Mouse (Mus musculus) liver, adult 2 months (tissue): ENCODE data around the gene Tmbim6. TPM values are rescaled to one million over a fixed set of nuclear protein-coding genes. Genes with fewer than 3 reads are reported as not detected.

ENCODE experiments used
- DNase-seq: peaks from one replicate; pipeline ENCODE4 v3.0.0-alpha.2; 2011; ENCODE audit warnings: low read depth, low spot score; ENCODE audit errors: extremely low read depth
- H3K27ac ChIP-seq: fragments of 200-500 bp; replicated peaks from 2 replicates; pipeline ENCODE4 v1.5.1; 2012; ENCODE audit warnings: low read depth, mild to moderate bottlenecking, control low read depth, inconsistent platforms, low read length; ENCODE audit not compliant: insufficient read depth
- H3K27me3 ChIP-seq: fragments of 200-500 bp; 2 replicates; pipeline ENCODE4 v1.6.1; 2012; ENCODE audit warnings: mild to moderate bottlenecking, moderate library complexity, low read length, inconsistent platforms; ENCODE audit not compliant: control insufficient read depth, insufficient read depth
- H3K36me3 ChIP-seq: fragments of 200-500 bp; 2 replicates; pipeline ENCODE4 v1.6.1; 2012; ENCODE audit warnings: low read length, inconsistent platforms; ENCODE audit not compliant: control insufficient read depth, insufficient read depth
- H3K4me1 ChIP-seq: fragments of 200-500 bp; 2 replicates; pipeline ENCODE4 v1.6.1; 2011; ENCODE audit warnings: low read length; ENCODE audit not compliant: control insufficient read depth, insufficient read depth
- H3K4me3 ChIP-seq: fragments of 200-500 bp; 2 replicates; pipeline ENCODE4 v1.5.1; 2011; ENCODE audit warnings: low read depth, mild to moderate bottlenecking, control low read depth, low read length, moderate library complexity; ENCODE audit not compliant: insufficient read depth
- H3K79me2 ChIP-seq: fragments of 200-500 bp; 2 replicates; pipeline ENCODE4 v1.6.1; 2012; ENCODE audit warnings: inconsistent platforms, mild to moderate bottlenecking, low read length, moderate library complexity; ENCODE audit not compliant: control insufficient read depth, insufficient read depth
- H3K9ac ChIP-seq: fragments of 200-500 bp; 2 replicates; pipeline ENCODE4 v1.6.1; 2012; ENCODE audit warnings: low read depth, mild to moderate bottlenecking, control low read depth, inconsistent platforms, low read length
- CTCF ChIP-seq: fragments of 200-500 bp; IDR thresholded peaks from 2 replicates; pipeline ENCODE4 v1.5.1; 2011; ENCODE audit warnings: low read depth, low read length, control low read depth
- POLR2A ChIP-seq: fragments of 200-500 bp; IDR thresholded peaks from 2 replicates; pipeline ENCODE4 v1.6.1; 2011; ENCODE audit warnings: low read length, control low read depth; ENCODE audit not compliant: insufficient read depth; ENCODE audit errors: extremely low read depth
- WGBS: fragments of 180-500 bp; shearing (Covaris S2); methylation state at CpG from one replicate; pipeline ENCODE4 v1.1.7; 2018; 5-methylcytosine and 5-hydroxymethylcytosine counted together
- polyA plus RNA-seq: library from polyadenylated mRNA; depleted of rRNA; stranded (reverse); fragments of >200 nt; gene quantifications from 2 replicates; pipeline ENCODE4 v1.2.3, GENCODE M21; 2012
- total RNA-seq: library from RNA; depleted of rRNA; stranded (reverse); fragments of >200 nt; gene quantifications from 2 replicates; pipeline ENCODE4 v1.2.3, GENCODE M21; 2014

Tmbim6 gene
- total and polyA plus RNA-seq, 2 experiments, result 699 to 2,362 TPM

- H3K36me3 ChIP-seq, result no peaks in the 10 kb centered on the region
- WGBS, result 75% methylated on average over 8 of the region's 8 CpGs
- no peaks in the 10 kb centered on the region for H3K79me2 ChIP-seq
- TF ChIP-seq POLR2A, result no peak
- no peak for TF ChIP-seq CTCF
- H3K9ac ChIP-seq, result no peak overlapping the region
- no peaks in the 10 kb centered on the region for H3K27me3 ChIP-seq
- no peak overlapping the region for H3K4me3 ChIP-seq
- peaks cover 1% of the 10 kb centered on the region; the same call in 1 of the 2 replicates for H3K4me1 ChIP-seq
- no peak overlapping the region for H3K27ac ChIP-seq
- no peak for DNase-seq
These were observed 39.3 kb downstream of the Tmbim6 start for GRCm38 (mm10) chr15:99431967-99432366.

GRCm38 (mm10) chr15:99433081-99433718 lies 40.5 kb downstream of the Tmbim6 start:
- Histone ChIP-seq H3K9ac (no peak overlapping the region), H3K27me3 (no peaks in the 10 kb centered on the region), H3K27ac (no peak overlapping the region), H3K4me3 (no peak overlapping the region), H3K79me2 (no peaks in the 10 kb centered on the region), H3K36me3 (no peaks in the 10 kb centered on the region), H3K4me1 (peaks cover 1% of the 10 kb centered on the region; the same call in 1 of the 2 replicates)
- DNase-seq, result no peak
- WGBS, result 79% methylated on average over 16 of the region's 16 CpGs
- TF ChIP-seq CTCF, result no peak
- TF ChIP-seq POLR2A, result no peak

DNA sequence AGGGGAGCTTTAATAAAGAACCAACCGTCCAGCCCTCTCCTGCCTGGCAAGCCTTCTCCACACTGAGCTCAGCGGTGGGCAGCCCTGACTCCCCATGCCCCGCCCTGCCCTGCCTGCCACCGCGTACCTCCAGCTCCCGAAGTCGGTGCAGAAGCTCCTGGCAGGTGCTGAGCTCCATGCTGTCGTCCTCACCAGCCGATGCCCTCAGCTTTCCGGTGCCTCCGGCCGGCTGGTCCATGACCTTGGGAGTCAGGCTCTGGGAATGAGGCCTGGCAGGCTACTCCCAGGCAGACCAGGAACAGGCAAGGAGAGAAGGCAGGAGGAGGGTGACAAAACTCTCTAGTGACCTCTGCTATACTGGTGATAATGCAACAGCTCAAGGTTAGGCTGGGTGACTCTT lies 41.2 kb downstream of the Tmbim6 start:
- DNase-seq, result no peak
- TF ChIP-seq CTCF (no peak), POLR2A (no peak)
- peaks cover 1% of the 10 kb centered on the region; the same call in 1 of the 2 replicates for H3K4me1 ChIP-seq
- no peak overlapping the region for H3K9ac ChIP-seq
- no peak overlapping the region for H3K27ac ChIP-seq
- no peaks in the 10 kb centered on the region for H3K79me2 ChIP-seq
- no peak overlapping the region for H3K4me3 ChIP-seq
- WGBS, result 60% methylated on average over 12 of the region's 12 CpGs
- H3K36me3 ChIP-seq, result no peaks in the 10 kb centered on the region
- no peaks in the 10 kb centered on the region for H3K27me3 ChIP-seq

GRCm38 (mm10) chr15:99438966-99439698 lies 46.5 kb downstream of the Tmbim6 start:
- no peaks in the 10 kb centered on the region for H3K36me3 ChIP-seq
- H3K27me3 ChIP-seq, result no peaks in the 10 kb centered on the region
- no peaks in the 10 kb centered on the region for H3K4me1 ChIP-seq
- DNase-seq, result no peak
- TF ChIP-seq CTCF, result no peak
- no peak for TF ChIP-seq POLR2A
- H3K27ac ChIP-seq, result no peak overlapping the region
- H3K79me2 ChIP-seq, result no peaks in the 10 kb centered on the region
- no peak overlapping the region for H3K9ac ChIP-seq
- 90% methylated on average over 8 of the region's 8 CpGs for WGBS
- H3K4me3 ChIP-seq, result no peak overlapping the region

DNA sequence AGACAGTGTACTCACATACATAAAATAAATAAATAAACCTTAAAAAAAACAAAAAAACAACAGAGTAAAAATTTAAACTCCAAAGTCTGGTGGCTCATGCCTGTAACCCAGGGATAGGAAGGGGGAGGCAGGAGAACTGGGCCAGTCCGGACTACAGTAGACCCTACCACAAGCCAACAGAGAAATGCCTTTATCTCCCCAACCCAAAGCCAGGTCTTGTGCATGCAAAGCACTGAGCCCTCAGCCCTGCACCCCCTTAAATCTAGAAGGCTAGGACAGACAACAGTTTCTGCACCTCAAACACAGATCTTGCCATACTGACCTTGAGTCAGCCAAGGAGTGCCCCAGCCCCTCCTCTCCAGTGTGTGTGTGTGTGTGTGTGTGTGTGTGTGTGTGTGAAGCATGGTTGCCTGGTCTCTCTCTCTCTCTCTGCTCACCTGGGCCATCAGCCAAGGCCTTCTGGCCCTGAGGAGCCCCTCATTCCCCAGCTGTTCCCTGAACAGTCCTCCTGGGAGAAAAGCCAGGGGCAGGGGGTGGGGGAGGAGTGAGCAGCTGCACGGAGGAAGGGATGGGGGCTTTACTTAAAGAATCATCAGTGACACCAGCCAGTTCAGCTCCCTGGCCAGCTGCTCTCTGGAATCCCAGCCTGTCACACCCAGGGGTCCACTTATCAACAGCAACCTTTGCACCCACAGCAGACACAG lies 47.6 kb downstream of the Tmbim6 start:
- no peaks in the 10 kb centered on the region for H3K4me1 ChIP-seq
- no peaks in the 10 kb centered on the region for H3K79me2 ChIP-seq
- DNase-seq, result no peak
- H3K27me3 ChIP-seq, result no peaks in the 10 kb centered on the region
- H3K4me3 ChIP-seq, result no peak overlapping the region
- H3K27ac ChIP-seq, result no peak overlapping the region
- no peaks in the 10 kb centered on the region for H3K36me3 ChIP-seq
- 71% methylated on average over 2 of the region's 2 CpGs for WGBS
- no peak overlapping the region for H3K9ac ChIP-seq
- TF ChIP-seq CTCF (no peak), POLR2A (no peak)
